Mouse (Mus musculus) stomach, postnatal 0 days (tissue): Measurements from ENCODE around the gene Flg2.

Experiments used
- CTCF ChIP-seq: IDR thresholded peaks from 2 replicates; pipeline ENCODE4 v1.5.1; 2016; ENCODE audit warnings: antibody characterized with exemption, low read depth, mild to moderate bottlenecking, moderate library complexity
- EP300 ChIP-seq: optimal IDR thresholded peaks from 2 replicates; pipeline ENCODE3; 2016; ENCODE audit warnings: antibody characterized with exemption

- TF ChIP-seq CTCF (no peak), EP300 (no peak)
Measured at GRCm38 (mm10) chr3:93162996-93163592, 34.0 kb upstream of the Flg2 start.
